Mouse (Mus musculus) myocyte (in vitro differentiated cells): ENCODE data around the gene Slc38a1.

Experiments used
- E2F4 ChIP-seq: IDR thresholded peaks from one replicate; pipeline ENCODE4 v1.6.1; 2011; ENCODE audit warnings: mild to moderate bottlenecking, control low read depth, moderate library complexity; ENCODE audit not compliant: insufficient read depth
- MAX ChIP-seq: IDR thresholded peaks from one replicate; pipeline ENCODE4 v1.6.1; 2011; ENCODE audit warnings: low read depth, mild to moderate bottlenecking, control low read depth
- MYOD1 ChIP-seq, 3 experiments: IDR thresholded peaks; one replicate each; pipeline ENCODE4 v1.6.1; 2011; ENCODE audit warnings: control low read depth in 2 of 3, low read depth in 2 of 3, mild to moderate bottlenecking in 2 of 3, moderate library complexity in 1 of 3; ENCODE audit not compliant: insufficient read length in 2 of 3, control insufficient read depth in 1 of 3
- POLR2A ChIP-seq: IDR thresholded peaks from one replicate; pipeline ENCODE4 v1.6.1; 2011; ENCODE audit warnings: low read depth, mild to moderate bottlenecking, control low read depth, moderate library complexity; ENCODE audit not compliant: insufficient read length
- POLR2AphosphoS2 ChIP-seq: IDR thresholded peaks from one replicate; pipeline ENCODE4 v1.6.1; 2011; ENCODE audit warnings: low read depth, control low read depth; ENCODE audit not compliant: insufficient read length
- REST ChIP-seq: IDR thresholded peaks from one replicate; pipeline ENCODE4 v1.6.1; 2011; ENCODE audit warnings: mild to moderate bottlenecking, control low read depth, moderate library complexity; ENCODE audit not compliant: insufficient read depth, insufficient read length
- SRF ChIP-seq: IDR thresholded peaks from one replicate; pipeline ENCODE4 v1.6.1; 2011; ENCODE audit warnings: low read depth; ENCODE audit not compliant: control insufficient read depth, insufficient read length
- TCF12 ChIP-seq: IDR thresholded peaks from one replicate; pipeline ENCODE4 v1.6.1; 2011; ENCODE audit warnings: mild to moderate bottlenecking, control low read depth; ENCODE audit not compliant: poor library complexity, insufficient read depth, severe bottlenecking
- USF1 ChIP-seq: IDR thresholded peaks from one replicate; pipeline ENCODE4 v1.6.1; 2011; ENCODE audit warnings: low read depth, mild to moderate bottlenecking, control low read depth, moderate library complexity

GRCm38 (mm10) chr15:96537272-96537671, 105.4 kb downstream of the Slc38a1 start:
- TF ChIP-seq POLR2A, result no peak
- TF ChIP-seq MAX, result no peak
- no peak for TF ChIP-seq REST
- no peak for TF ChIP-seq MYOD1 (IDR thresholded peaks at IDR 0.05; ENCODE audit: control insufficient read depth in 1 of 3, insufficient read length in 2 of 3, low read depth in 2 of 3)
- TF ChIP-seq TCF12, result no peak
- TF ChIP-seq E2F4, result no peak
- TF ChIP-seq SRF, result no peak
- no peak for TF ChIP-seq USF1
- TF ChIP-seq POLR2AphosphoS2, result no peak
